Mouse (Mus musculus): Measurements from ENCODE around the gene Prr9. TPM values are rescaled to one million over a fixed set of nuclear protein-coding genes. Genes with fewer than 3 reads are reported as not detected.

Gene Prr9
- not detected in 2 replicates for polyA plus RNA-seq (2016; fragmentation: Nextera tagmentation; extraction: Ambion mirVana)

- WGBS = 75% methylated on average over 5 of the region's 5 CpGs
- no peak within 1 kb of the TSS for H3K4me3 ChIP-seq
- H3K27me3 ChIP-seq (replicated peaks) = no peaks in the 10 kb centered on the region
- no peak within 1 kb of the TSS for H3K9ac ChIP-seq
- no peak for ATAC-seq (ENCODE audit: low FRiP score, low read depth)
- H3K4me2 ChIP-seq (replicated peaks) = no peak within 1 kb of the TSS
- no peaks in the 10 kb centered on the region for H3K36me3 ChIP-seq
- no peaks in the 10 kb centered on the region for H3K4me1 ChIP-seq
- H3K9me3 ChIP-seq = no peaks in the 10 kb centered on the region
- H3K27ac ChIP-seq = no peak within 1 kb of the TSS
These were observed at the start of gene Prr9 for GRCm38 (mm10) chr3:92123847-92124246. Prr9 (minus strand) TSS chr3:92123947.

GRCm38 (mm10) chr3:92169847-92170246 lies 46.1 kb upstream of the Prr9 start:
- H3K36me3 ChIP-seq = no peaks in the 10 kb centered on the region
- no peaks in the 10 kb centered on the region for H3K27me3 ChIP-seq (replicated peaks)
- H3K4me2 ChIP-seq (replicated peaks) = no peak overlapping the region
- H3K9me3 ChIP-seq = no peaks in the 10 kb centered on the region
- no peak overlapping the region for H3K27ac ChIP-seq
- no peak overlapping the region for H3K9ac ChIP-seq
- WGBS = 86% methylated on average over 3 of the region's 3 CpGs
- no peaks in the 10 kb centered on the region for H3K4me1 ChIP-seq
- ATAC-seq (ENCODE audit: low FRiP score, low read depth) = no peak
- H3K4me3 ChIP-seq = no peak overlapping the region

DNA sequence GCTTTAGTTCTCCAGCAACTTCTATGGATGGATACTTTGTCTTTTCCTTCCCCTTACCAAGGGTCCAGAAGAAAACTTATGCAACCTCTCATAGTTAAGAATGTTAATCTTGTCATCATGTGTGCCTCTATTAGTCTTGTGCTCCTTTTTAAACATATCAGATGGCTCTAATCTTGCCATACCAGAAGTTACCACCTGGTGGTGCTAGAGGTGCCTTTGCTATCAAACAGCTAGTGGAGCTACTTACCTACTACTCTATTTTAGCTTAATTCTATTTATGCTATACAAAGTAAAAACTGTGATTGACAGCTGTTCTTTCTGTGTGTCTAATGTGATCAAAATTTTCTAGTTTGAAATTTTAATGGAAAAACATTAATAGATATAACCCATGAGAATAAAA lies 29.6 kb upstream of the Prr9 start:
- H3K27me3 ChIP-seq (replicated peaks) = no peaks in the 10 kb centered on the region
- H3K36me3 ChIP-seq = no peaks in the 10 kb centered on the region
- no peaks in the 10 kb centered on the region for H3K4me1 ChIP-seq
- H3K4me2 ChIP-seq (replicated peaks) = no peak overlapping the region
- no peak overlapping the region for H3K9ac ChIP-seq
- H3K4me3 ChIP-seq = no peak overlapping the region
- ATAC-seq (ENCODE audit: low FRiP score, low read depth) = no peak; the same call in 1 of the 2 replicates
- H3K27ac ChIP-seq = no peak overlapping the region
- H3K9me3 ChIP-seq = no peaks in the 10 kb centered on the region

DNA sequence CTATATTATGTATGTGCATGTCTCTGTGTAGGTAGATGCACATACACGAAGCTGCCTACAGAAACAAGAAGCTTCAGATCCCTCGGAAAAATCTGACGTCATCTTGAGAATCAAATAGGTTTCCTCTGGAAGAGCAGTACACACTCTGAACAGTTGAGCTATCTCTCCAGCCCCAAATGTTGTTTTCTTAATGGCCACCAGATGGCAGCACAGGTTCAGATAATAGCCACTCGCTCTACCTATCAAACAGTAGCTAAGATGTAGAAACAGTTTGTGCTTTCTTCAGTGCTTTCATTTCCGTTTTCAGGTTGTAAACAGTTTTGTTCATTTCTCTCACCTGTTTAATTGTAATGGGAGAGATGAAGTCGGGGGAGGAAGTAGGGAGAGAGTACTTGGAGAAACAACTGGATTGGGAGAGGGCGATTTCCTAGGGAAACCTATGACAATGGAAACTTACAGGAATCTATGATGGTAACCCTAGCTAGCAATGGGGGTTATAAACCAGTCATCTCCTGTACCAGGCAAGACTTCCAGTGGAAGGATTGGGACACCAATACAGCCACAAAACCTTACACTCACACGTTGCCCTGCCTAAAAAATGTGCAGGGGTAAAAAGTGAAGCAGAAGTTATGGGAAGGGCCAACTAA lies 27.0 kb upstream of the Prr9 start:
- WGBS = 29% methylated on average over 8 of the region's 8 CpGs
- peak; percentile 89 for ATAC-seq (ENCODE audit: low FRiP score, low read depth)
- Histone ChIP-seq H3K9ac (no peak overlapping the region), H3K4me2 (replicated peaks) (no peak overlapping the region), H3K36me3 (no peaks in the 10 kb centered on the region), H3K4me1 (no peaks in the 10 kb centered on the region), H3K27ac (no peak overlapping the region), H3K4me3 (no peak overlapping the region), H3K27me3 (replicated peaks) (no peaks in the 10 kb centered on the region), H3K9me3 (no peaks in the 10 kb centered on the region)

DNA sequence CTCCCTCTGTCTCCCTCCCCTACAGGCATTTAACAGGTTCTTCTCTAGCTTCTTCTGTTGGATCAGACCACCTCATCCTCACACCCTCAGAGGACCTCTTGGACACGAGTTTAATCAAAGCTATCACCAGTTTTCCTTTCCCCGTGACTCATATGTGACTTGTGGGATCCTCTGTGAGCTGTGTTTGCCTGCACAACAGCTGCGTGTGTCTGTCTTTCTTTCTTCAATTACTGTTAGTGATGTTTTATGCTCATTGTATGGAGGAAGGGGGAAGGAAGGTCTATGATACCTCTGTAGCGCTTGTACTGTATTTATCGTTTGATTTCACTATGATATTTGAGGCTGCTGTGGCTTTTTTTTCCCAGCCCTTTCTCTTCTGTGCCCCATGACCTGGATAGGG lies 24.2 kb upstream of the Prr9 start:
- Histone ChIP-seq H3K27me3 (replicated peaks) (no peaks in the 10 kb centered on the region), H3K9me3 (no peaks in the 10 kb centered on the region), H3K4me1 (no peaks in the 10 kb centered on the region), H3K36me3 (no peaks in the 10 kb centered on the region), H3K9ac (no peak overlapping the region), H3K27ac (no peak overlapping the region), H3K4me3 (no peak overlapping the region), H3K4me2 (replicated peaks) (no peak overlapping the region)
- no peak for ATAC-seq (ENCODE audit: low FRiP score, low read depth)
- 83% methylated on average over 5 of the region's 5 CpGs for WGBS

- H3K4me3 ChIP-seq = no peak overlapping the region
- no peak overlapping the region for H3K9ac ChIP-seq
- H3K9me3 ChIP-seq = no peaks in the 10 kb centered on the region
- WGBS = 60% methylated on average over 2 of the region's 2 CpGs
- H3K4me2 ChIP-seq (replicated peaks) = no peak overlapping the region
- ATAC-seq (ENCODE audit: low FRiP score, low read depth) = no peak
- no peaks in the 10 kb centered on the region for H3K36me3 ChIP-seq
- no peaks in the 10 kb centered on the region for H3K27me3 ChIP-seq (replicated peaks)
- H3K4me1 ChIP-seq = no peaks in the 10 kb centered on the region
- no peak overlapping the region for H3K27ac ChIP-seq
These were observed 23.7 kb upstream of the Prr9 start for GRCm38 (mm10) chr3:92147420-92147819.

GRCm38 (mm10) chr3:92142644-92143043 lies 18.9 kb upstream of the Prr9 start, which contains the start of gene Lelp1:
Lelp1 (minus strand) TSS chr3:92142744.
- Histone ChIP-seq H3K9ac (no peak within 1 kb of the TSS), H3K9me3 (no peaks in the 10 kb centered on the region), H3K27ac (no peak within 1 kb of the TSS), H3K4me1 (no peaks in the 10 kb centered on the region), H3K4me3 (no peak within 1 kb of the TSS), H3K4me2 (replicated peaks) (no peak within 1 kb of the TSS), H3K36me3 (no peaks in the 10 kb centered on the region), H3K27me3 (replicated peaks) (no peaks in the 10 kb centered on the region)
- no peak for ATAC-seq (ENCODE audit: low FRiP score, low read depth)
- WGBS = 63% methylated on average over 1 of the region's 1 CpGs

- no peaks in the 10 kb centered on the region for H3K4me1 ChIP-seq
- no peak overlapping the region for H3K4me2 ChIP-seq (replicated peaks)
- no peak overlapping the region for H3K9ac ChIP-seq
- no peak overlapping the region for H3K4me3 ChIP-seq
- no peak for ATAC-seq (ENCODE audit: low FRiP score, low read depth)
- no peaks in the 10 kb centered on the region for H3K36me3 ChIP-seq
- no peaks in the 10 kb centered on the region for H3K27me3 ChIP-seq (replicated peaks)
- 89% methylated on average over 3 of the region's 3 CpGs for WGBS
- no peak overlapping the region for H3K27ac ChIP-seq
- H3K9me3 ChIP-seq = no peaks in the 10 kb centered on the region
These were observed 2.8 kb downstream of the Prr9 start for GRCm38 (mm10) chr3:92120902-92121301.

GRCm38 (mm10) chr3:92117930-92118329 lies 5.8 kb downstream of the Prr9 start:
- Histone ChIP-seq H3K36me3 (no peaks in the 10 kb centered on the region), H3K4me2 (replicated peaks) (no peak overlapping the region), H3K9ac (no peak overlapping the region), H3K27ac (no peak overlapping the region), H3K4me3 (no peak overlapping the region), H3K27me3 (replicated peaks) (no peaks in the 10 kb centered on the region), H3K4me1 (no peaks in the 10 kb centered on the region), H3K9me3 (no peaks in the 10 kb centered on the region)
- no peak for ATAC-seq (ENCODE audit: low FRiP score, low read depth)
- 34% methylated on average over 3 of the region's 3 CpGs for WGBS

- no peak overlapping the region for H3K27ac ChIP-seq
- H3K4me3 ChIP-seq = no peak overlapping the region
- H3K4me1 ChIP-seq = no peaks in the 10 kb centered on the region
- H3K4me2 ChIP-seq (replicated peaks) = no peak overlapping the region
- H3K36me3 ChIP-seq = no peaks in the 10 kb centered on the region
- ATAC-seq (ENCODE audit: low FRiP score, low read depth) = no peak
- H3K27me3 ChIP-seq (replicated peaks) = no peaks in the 10 kb centered on the region
- no peaks in the 10 kb centered on the region for H3K9me3 ChIP-seq
- no peak overlapping the region for H3K9ac ChIP-seq
These were observed 12.2 kb downstream of the Prr9 start for GRCm38 (mm10) chr3:92111526-92111925.

DNA sequence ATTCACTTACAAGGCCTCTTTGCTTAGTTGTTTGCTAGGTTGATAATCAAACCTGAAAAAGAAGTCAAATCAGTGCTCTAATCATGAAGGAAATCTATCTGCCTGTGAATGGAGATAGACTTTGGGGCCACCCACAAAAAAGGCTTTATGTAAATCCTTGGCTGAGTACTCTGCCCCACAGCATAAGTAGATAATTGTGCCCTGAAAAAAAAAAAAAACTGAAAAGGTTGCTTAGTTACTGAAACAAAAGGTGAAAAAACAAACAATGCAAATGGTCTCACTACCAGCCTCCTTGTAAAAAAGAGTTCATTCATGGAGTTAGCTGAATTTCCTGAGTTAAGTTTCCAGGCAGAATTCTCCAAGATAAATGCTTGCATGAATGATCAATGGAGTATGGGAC lies 13.0 kb downstream of the Prr9 start:
- H3K4me1 ChIP-seq = no peaks in the 10 kb centered on the region
- no peaks in the 10 kb centered on the region for H3K36me3 ChIP-seq
- no peak overlapping the region for H3K9ac ChIP-seq
- H3K27ac ChIP-seq = no peak overlapping the region
- no peak overlapping the region for H3K4me3 ChIP-seq
- H3K27me3 ChIP-seq (replicated peaks) = no peaks in the 10 kb centered on the region
- H3K9me3 ChIP-seq = no peaks in the 10 kb centered on the region
- no peak for ATAC-seq (ENCODE audit: low FRiP score, low read depth)
- no peak overlapping the region for H3K4me2 ChIP-seq (replicated peaks)

GRCm38 (mm10) chr3:92106582-92106981 lies 17.2 kb downstream of the Prr9 start:
- WGBS = 14% methylated on average over 6 of the region's 6 CpGs
- no peaks in the 10 kb centered on the region for H3K9me3 ChIP-seq

GRCm38 (mm10) chr3:92083042-92083441 lies 40.7 kb downstream of the Prr9 start, which contains the start of gene Lor:
Lor (minus strand) TSS chr3:92083142.
- WGBS = 91% methylated on average over 2 of the region's 2 CpGs
- ATAC-seq (ENCODE audit: low FRiP score, low read depth) = no peak

More at GRCm38 (mm10) chr3:92106582-92106981, 17.2 kb downstream of the Prr9 start:
- Histone ChIP-seq H3K4me1 (no peaks in the 10 kb centered on the region), H3K36me3 (no peaks in the 10 kb centered on the region), H3K27ac (no peak overlapping the region), H3K4me3 (no peak overlapping the region), H3K27me3 (replicated peaks) (no peaks in the 10 kb centered on the region), H3K4me2 (replicated peaks) (no peak overlapping the region), H3K9ac (no peak overlapping the region)
- no peak for ATAC-seq (ENCODE audit: low FRiP score, low read depth)

More at GRCm38 (mm10) chr3:92083042-92083441, 40.7 kb downstream of the Prr9 start, which contains the start of gene Lor:
- Histone ChIP-seq H3K27me3 (replicated peaks) (peaks cover 14% of the 10 kb centered on the region), H3K36me3 (no peaks in the 10 kb centered on the region), H3K4me1 (no peaks in the 10 kb centered on the region), H3K4me2 (replicated peaks) (peak within 1 kb of the TSS; percentile 87), H3K4me3 (peak within 1 kb of the TSS; percentile 72), H3K9ac (no peak within 1 kb of the TSS), H3K27ac (no peak within 1 kb of the TSS), H3K9me3 (no peaks in the 10 kb centered on the region)
